Mouse (Mus musculus) intestine, embryonic 16.5 days (tissue): Measurements from ENCODE around the gene 4933415A04Rik. TPM values are rescaled to one million over a fixed set of nuclear protein-coding genes. Genes with fewer than 3 reads are reported as not detected.
A peak's percentile ranks its signal among the peaks of the same experiment; 100 is the strongest.

Experiments
- ATAC-seq: fragments of 200-750 bp; cut with Nextera tagmentation; 2 replicates; pipeline ENCODE4 v1.8.0; 2017; ENCODE audit warnings: moderate TSS enrichment, moderate library complexity
- H3K27ac ChIP-seq: fragments of 300-500 bp; sonication (generic); 2 replicates; pipeline ENCODE4 v1.5.1; 2014; ENCODE audit warnings: mild to moderate bottlenecking, low read length
- H3K27me3 ChIP-seq: fragments of 300-500 bp; sonication (generic); replicated peaks from 2 replicates; pipeline ENCODE4 v1.6.1; 2014; ENCODE audit warnings: low read length, control low read depth, mixed read lengths; ENCODE audit not compliant: control insufficient read depth, insufficient read depth
- H3K36me3 ChIP-seq: fragments of 300-500 bp; sonication (generic); 2 replicates; pipeline ENCODE4 v1.6.1; 2014; ENCODE audit warnings: low read length, control low read depth; ENCODE audit not compliant: control insufficient read depth, insufficient read depth
- H3K4me1 ChIP-seq: fragments of 300-500 bp; sonication (generic); 2 replicates; pipeline ENCODE4 v1.6.1; 2014; ENCODE audit warnings: low read length, control low read depth, mixed read lengths; ENCODE audit not compliant: control insufficient read depth, insufficient read depth
- H3K4me2 ChIP-seq: fragments of 300-500 bp; sonication (generic); 2 replicates; pipeline ENCODE4 v1.6.1; 2014; ENCODE audit warnings: low read depth, low read length, control low read depth
- H3K4me3 ChIP-seq: fragments of 300-500 bp; sonication (generic); 2 replicates; pipeline ENCODE4 v1.5.1; 2014; ENCODE audit warnings: mild to moderate bottlenecking, low read length
- H3K9ac ChIP-seq: fragments of 300-500 bp; sonication (generic); 2 replicates; pipeline ENCODE4 v1.6.1; 2014; ENCODE audit warnings: low read depth, low read length
- H3K9me3 ChIP-seq: fragments of 300-500 bp; sonication (generic); 2 replicates; pipeline ENCODE4 v1.6.1; 2016; ENCODE audit warnings: low read length, control low read depth; ENCODE audit not compliant: control insufficient read depth
- WGBS: fragments of 180-500 bp; shearing (Covaris S2); extraction: QIAGEN DNeasy Blood & Tissue Kit; methylation state at CpG from one replicate; pipeline ENCODE4 v1.1.7; 2014; 5-methylcytosine and 5-hydroxymethylcytosine counted together
- polyA plus RNA-seq: library from polyadenylated mRNA; unstranded; fragments of >200 nt; fragmentation: Nextera tagmentation; extraction: Ambion mirVana; gene quantifications from 2 replicates; pipeline ENCODE4 v1.2.1, GENCODE M21; 2015

4933415A04Rik gene
- polyA plus RNA-seq, 1 experiment from 2014 or later: 5.0 TPM

GRCm38 (mm10) chr11:43601440-43601839 is 14.6 kb downstream of the 4933415A04Rik start, which contains the start of gene Fabp6:
TSS of gene Fabp6 (minus strand) at chr11:43601540.
- Histone ChIP-seq H3K27me3 (no peaks in the 10 kb centered on the region), H3K4me2 (no peak within 1 kb of the TSS), H3K4me3 (no peak within 1 kb of the TSS), H3K9ac (no peak within 1 kb of the TSS), H3K36me3 (no peaks in the 10 kb centered on the region), H3K27ac (no peak within 1 kb of the TSS), H3K4me1 (no peaks in the 10 kb centered on the region), H3K9me3 (no peaks in the 10 kb centered on the region)
- ATAC-seq: no peak
- 83% methylated on average over 5 of the region's 5 CpGs for WGBS

GRCm38 (mm10) chr11:43604207-43604606 is 17.4 kb downstream of the 4933415A04Rik start:
- Histone ChIP-seq H3K9ac (no peak overlapping the region), H3K9me3 (no peaks in the 10 kb centered on the region), H3K4me3 (no peak overlapping the region), H3K36me3 (no peaks in the 10 kb centered on the region), H3K27ac (no peak overlapping the region), H3K27me3 (no peaks in the 10 kb centered on the region), H3K4me1 (peaks cover 2% of the 10 kb centered on the region; the same call in 1 of the 2 replicates), H3K4me2 (no peak overlapping the region)
- WGBS: 70% methylated on average over 2 of the region's 2 CpGs
- peak; percentile 53 for ATAC-seq

DNA sequence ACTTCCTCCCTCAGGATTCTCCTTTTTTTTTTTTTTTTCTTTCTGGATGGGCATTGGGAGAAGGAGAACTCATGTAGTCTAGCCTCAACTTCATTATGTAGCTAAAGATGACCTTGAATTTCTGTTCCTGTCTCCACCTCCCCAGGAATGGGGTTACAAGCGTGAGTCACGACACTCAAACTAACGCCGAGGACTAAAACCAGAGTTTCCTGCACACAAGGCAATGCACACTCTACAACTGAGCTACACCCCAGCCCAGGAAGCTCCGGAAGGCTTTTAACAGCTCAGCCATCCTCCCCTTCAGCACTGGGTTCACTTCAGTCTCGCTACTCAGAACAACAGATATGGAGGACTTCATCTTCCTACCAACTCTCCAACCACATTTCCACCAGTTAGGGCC is 18.1 kb downstream of the 4933415A04Rik start:
- Histone ChIP-seq H3K36me3 (no peaks in the 10 kb centered on the region), H3K27ac (no peak overlapping the region), H3K4me1 (peaks cover 2% of the 10 kb centered on the region; the same call in 1 of the 2 replicates), H3K4me3 (no peak overlapping the region), H3K9me3 (no peaks in the 10 kb centered on the region), H3K27me3 (no peaks in the 10 kb centered on the region), H3K4me2 (no peak overlapping the region), H3K9ac (no peak overlapping the region)
- WGBS: 88% methylated on average over 6 of the region's 6 CpGs
- no peak for ATAC-seq

GRCm38 (mm10) chr11:43605859-43606258 is 19.0 kb downstream of the 4933415A04Rik start:
- no peak overlapping the region for H3K4me2 ChIP-seq
- 83% methylated on average over 6 of the region's 6 CpGs for WGBS
- H3K4me1 ChIP-seq: peaks cover 5% of the 10 kb centered on the region
- no peak overlapping the region for H3K27ac ChIP-seq
- H3K9ac ChIP-seq: no peak overlapping the region
- ATAC-seq: no peak
- H3K27me3 ChIP-seq: no peaks in the 10 kb centered on the region
- no peak overlapping the region for H3K4me3 ChIP-seq
- H3K9me3 ChIP-seq: no peaks in the 10 kb centered on the region
- no peaks in the 10 kb centered on the region for H3K36me3 ChIP-seq

- no peaks in the 10 kb centered on the region for H3K36me3 ChIP-seq
- no peak overlapping the region for H3K27ac ChIP-seq
- H3K9me3 ChIP-seq: no peaks in the 10 kb centered on the region
- H3K4me1 ChIP-seq: peaks cover 11% of the 10 kb centered on the region
- no peak overlapping the region for H3K4me3 ChIP-seq
- ATAC-seq: no peak
- 81% methylated on average over 3 of the region's 3 CpGs for WGBS
- no peaks in the 10 kb centered on the region for H3K27me3 ChIP-seq
- no peak overlapping the region for H3K4me2 ChIP-seq
- H3K9ac ChIP-seq: no peak overlapping the region
Observed at GRCm38 (mm10) chr11:43608440-43608839, 21.6 kb downstream of the 4933415A04Rik start.

DNA sequence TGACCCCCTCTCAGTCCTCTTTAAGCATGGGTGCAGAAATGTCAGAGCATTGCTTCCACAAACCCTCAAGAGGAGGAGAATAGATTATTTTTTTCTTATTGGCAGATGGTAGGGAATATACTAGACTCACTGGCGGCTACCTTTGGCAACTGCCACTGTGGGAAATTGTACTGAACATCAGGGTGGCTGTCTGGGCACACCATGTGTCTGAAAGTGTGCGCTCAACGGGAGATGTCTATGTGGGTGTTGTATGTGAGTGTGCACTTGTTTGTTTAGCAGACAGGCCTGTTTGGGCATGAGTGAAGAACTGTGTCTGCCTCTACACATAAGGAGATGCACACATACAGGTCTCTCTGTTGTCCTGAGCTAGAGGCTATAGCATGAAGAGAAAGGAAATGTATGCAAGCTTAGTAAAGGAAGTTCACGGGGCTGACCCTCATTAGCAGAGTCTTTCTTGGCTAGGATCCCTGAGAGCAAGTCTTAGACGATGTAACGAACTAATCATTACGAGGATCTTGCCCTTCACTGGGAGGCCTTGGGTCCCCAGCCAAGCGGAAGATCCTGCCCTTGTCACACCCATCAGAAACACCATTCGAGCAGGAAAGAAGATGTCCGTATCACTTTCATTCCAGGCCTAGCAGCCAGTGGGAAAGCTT is 23.3 kb downstream of the 4933415A04Rik start:
- Histone ChIP-seq H3K27me3 (no peaks in the 10 kb centered on the region), H3K9me3 (no peaks in the 10 kb centered on the region), H3K27ac (no peak overlapping the region), H3K4me1 (peaks cover 11% of the 10 kb centered on the region), H3K4me2 (no peak overlapping the region), H3K4me3 (no peak overlapping the region), H3K9ac (no peak overlapping the region), H3K36me3 (no peaks in the 10 kb centered on the region)
- WGBS: 70% methylated on average over 10 of the region's 10 CpGs
- peak; percentile 18; the same call in 1 of the 2 replicates for ATAC-seq

GRCm38 (mm10) chr11:43610662-43611033 is 23.8 kb downstream of the 4933415A04Rik start:
- Histone ChIP-seq H3K36me3 (no peaks in the 10 kb centered on the region), H3K4me2 (no peak overlapping the region), H3K4me1 (peaks cover 11% of the 10 kb centered on the region), H3K9ac (no peak overlapping the region), H3K4me3 (no peak overlapping the region), H3K27me3 (no peaks in the 10 kb centered on the region), H3K27ac (no peak overlapping the region), H3K9me3 (no peaks in the 10 kb centered on the region)
- WGBS: 57% methylated on average over 5 of the region's 5 CpGs
- peak; percentile 57 for ATAC-seq

- peaks cover 3% of the 10 kb centered on the region for H3K9me3 ChIP-seq
- 23% methylated on average over 12 of the region's 12 CpGs for WGBS
- ATAC-seq: peak; percentile 72
- peak overlapping the region; percentile 41 for H3K9ac ChIP-seq
- peak overlapping the region; percentile 7; the same call in 1 of the 2 replicates for H3K27ac ChIP-seq
- no peaks in the 10 kb centered on the region for H3K36me3 ChIP-seq
- H3K4me2 ChIP-seq: no peak overlapping the region
- H3K4me3 ChIP-seq: no peak overlapping the region
- peaks cover 16% of the 10 kb centered on the region for H3K4me1 ChIP-seq
- no peaks in the 10 kb centered on the region for H3K27me3 ChIP-seq
Observed at GRCm38 (mm10) chr11:43612834-43613488, 26.1 kb downstream of the 4933415A04Rik start.

DNA sequence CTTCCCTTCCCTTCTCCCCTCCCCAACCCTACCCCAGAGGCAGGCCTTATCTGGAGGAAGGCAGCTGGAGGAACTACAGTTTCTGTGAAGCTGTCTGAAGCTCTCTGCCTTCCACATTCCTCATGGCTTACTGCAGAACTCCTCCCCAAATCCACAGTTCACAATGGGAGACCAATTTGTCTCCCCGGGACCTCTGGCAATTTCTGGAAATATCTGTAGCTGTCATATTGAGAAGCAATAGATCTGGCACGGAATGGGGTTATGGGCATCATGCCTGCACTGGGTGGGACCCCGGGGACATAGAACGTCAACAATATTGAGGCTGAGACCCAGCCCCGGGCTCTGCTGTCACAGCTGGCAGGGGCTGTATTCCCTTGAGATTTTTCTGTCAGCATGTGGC is 31.1 kb downstream of the 4933415A04Rik start:
- H3K9ac ChIP-seq: peak overlapping the region; percentile 25; the same call in 1 of the 2 replicates

More for the DNA sequence above, 31.1 kb downstream of the 4933415A04Rik start:
- peaks cover 20% of the 10 kb centered on the region for H3K4me1 ChIP-seq
- no peaks in the 10 kb centered on the region for H3K27me3 ChIP-seq
- WGBS: 47% methylated on average over 5 of the region's 5 CpGs
- H3K4me2 ChIP-seq: no peak overlapping the region
- peaks cover 3% of the 10 kb centered on the region for H3K9me3 ChIP-seq
- H3K4me3 ChIP-seq: no peak overlapping the region
- ATAC-seq: peak; percentile 10; the same call in 1 of the 2 replicates
- H3K27ac ChIP-seq: peak overlapping the region; percentile 65
- no peaks in the 10 kb centered on the region for H3K36me3 ChIP-seq
